Mouse (Mus musculus) thymus, postnatal 25 days (tissue): ENCODE data around the gene Zfp746.

Experiments
- DNase-seq: peaks from one replicate; pipeline ENCODE4 v3.0.0; 2022

Gene Zfp746

GRCm38 (mm10) chr6:48032661-48033060 is 53.7 kb downstream of the Zfp746 start:
- no peak for DNase-seq

DNA sequence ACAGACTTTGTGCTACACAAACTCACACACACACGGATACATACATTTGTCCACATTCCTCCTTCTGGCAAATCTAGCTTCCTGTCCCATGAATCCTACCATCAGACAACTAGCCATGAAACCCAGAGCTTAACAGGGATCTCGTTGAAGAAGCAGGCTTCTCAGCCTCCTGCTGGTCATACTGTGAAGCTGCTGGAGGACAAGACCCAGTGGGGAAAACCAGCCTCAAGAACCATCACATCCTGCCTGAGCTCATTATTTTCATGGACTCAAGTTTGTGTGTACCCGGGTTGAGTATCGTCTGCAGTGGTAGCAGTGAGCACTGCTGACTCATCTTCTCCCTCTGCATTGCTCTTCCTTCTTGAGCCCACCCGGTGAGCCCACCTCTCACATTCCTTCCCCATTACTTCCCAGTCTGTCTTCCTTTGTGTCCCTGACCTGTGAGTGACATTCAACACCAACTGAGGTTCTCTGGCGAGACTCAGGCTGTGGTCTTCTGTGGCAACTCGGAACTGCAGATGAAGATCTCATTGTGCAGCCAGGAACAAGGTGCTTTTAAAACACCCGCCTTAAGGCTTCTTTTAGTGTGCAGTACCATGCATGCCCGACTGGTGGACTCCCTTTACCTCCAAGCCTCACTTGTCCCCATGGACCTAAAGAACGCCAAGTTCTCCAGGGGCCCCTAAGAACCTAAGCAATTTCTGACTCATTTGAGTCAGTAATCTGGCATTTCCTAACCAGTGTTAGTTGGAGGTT is 60.3 kb downstream of the Zfp746 start:
- no peak for DNase-seq

DNA sequence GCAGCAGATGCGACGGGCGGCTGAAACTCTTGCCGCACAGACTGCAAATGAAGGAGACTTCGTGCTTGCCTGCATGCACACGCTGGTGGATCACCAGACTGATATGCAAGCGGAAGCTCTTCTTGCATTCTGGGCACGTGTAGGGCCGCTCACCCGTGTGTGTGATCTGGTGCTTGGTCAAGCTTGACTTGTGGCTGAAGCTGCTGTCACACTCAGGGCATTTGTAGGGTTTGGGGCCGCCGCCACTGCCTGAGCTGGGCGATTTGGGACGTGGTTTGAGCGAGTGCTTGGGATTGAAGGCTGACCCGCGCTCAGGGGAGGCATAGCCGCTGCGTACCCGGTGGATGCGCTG is 61.4 kb downstream of the Zfp746 start:
- DNase-seq: no peak

DNA sequence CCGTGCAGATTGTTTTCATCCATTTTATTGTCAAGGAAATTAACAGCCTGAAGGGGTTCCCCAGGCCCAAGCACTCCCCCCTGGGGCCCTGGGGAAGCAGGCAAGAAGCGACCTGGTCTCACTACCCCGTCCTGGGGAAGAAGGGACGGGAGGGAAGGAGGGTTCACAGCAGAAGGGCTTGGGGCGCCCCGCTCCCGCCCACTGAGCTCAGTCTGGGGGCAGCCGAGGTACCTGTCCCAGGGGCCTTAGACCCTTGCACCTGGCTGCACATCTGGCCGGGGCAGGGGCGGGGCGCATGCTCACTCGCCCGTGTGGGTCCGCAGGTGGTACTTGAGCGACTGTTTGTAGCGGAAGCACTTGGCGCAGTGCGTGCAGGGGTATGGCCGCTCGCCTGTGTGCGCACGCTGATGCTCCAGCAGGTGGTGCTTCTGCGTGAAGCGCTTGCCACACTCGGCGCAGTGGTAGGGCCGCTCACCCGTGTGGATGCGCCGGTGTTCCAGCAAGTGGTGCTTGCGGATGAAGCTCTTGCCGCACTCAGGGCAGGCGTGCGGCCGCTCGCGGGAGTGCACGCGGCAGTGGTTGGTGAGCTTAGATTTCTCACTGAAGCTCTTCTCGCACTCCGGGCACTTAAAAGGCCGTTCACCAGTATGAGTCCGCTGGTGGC is 61.9 kb downstream of the Zfp746 start:
- DNase-seq: no peak

DNA sequence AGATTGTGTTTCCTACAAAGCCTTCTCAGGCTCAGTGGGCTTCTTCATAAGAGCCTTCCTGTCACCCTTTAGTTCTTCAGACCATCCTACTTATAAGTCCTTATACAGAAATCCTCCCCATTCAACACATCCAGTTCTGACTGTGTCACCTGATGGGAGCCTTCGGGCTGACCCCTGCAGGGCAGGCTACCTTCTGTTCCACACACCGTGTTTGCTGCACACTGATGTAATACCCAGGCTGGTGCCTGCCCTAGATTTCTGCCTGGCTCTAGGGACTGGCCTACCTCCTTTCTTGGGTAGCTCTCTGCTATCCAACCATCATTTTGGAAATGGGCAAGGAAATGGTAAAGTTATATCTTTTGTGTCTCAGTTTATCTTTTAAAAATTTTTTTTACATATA is 63.7 kb downstream of the Zfp746 start:
- DNase-seq: no peak

GRCm38 (mm10) chr6:48021678-48022077 is 64.7 kb downstream of the Zfp746 start:
- no peak for DNase-seq

DNA sequence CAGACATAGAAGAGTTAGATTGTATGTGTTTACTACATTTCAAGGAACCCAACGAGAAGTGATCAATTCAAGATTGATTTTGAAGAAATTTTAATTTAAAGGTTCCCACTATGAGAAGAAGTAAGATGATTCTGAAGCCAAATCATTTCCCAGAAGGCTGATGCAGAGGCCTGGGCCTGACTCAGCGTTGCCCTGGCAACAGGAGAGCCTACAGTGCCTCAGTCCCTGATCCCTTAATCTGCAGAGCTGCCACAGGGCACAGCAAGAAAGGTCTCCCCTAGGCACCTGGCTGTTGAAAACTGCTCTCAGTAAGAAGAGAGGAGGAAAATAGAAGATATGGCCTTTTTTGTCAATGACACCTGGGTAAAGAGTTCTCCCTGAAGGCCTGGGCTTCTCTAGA is 66.4 kb downstream of the Zfp746 start:
- DNase-seq: no peak

- DNase-seq: no peak
These were observed 69.6 kb downstream of the Zfp746 start for GRCm38 (mm10) chr6:48016841-48017240.

- peak; percentile 78 for DNase-seq
These were observed 70.3 kb downstream of the Zfp746 start for GRCm38 (mm10) chr6:48016090-48016521.
